Mouse (Mus musculus) effector memory CD4-positive, alpha-beta T cell, adult 5 months (primary cell): ENCODE measurements around the gene Pth2. TPM values are rescaled to one million over a fixed set of nuclear protein-coding genes. Genes with fewer than 3 reads are reported as not detected.

ENCODE experiments used
- polyA plus RNA-seq: library from polyadenylated mRNA; unstranded; fragments of 100-300 nt; shearing (Covaris generic); gene quantifications from one replicate; pipeline ENCODE4 v1.2.1, GENCODE M21; 2017

The Pth2 gene
- not detected for polyA plus RNA-seq

GRCm38 (mm10) chr7:45180896-45181477, at the start of gene Pth2:
Gene Pth2 (plus strand): TSS chr7:45180995.

GRCm38 (mm10) chr7:45135993-45136567, 44.7 kb upstream of the Pth2 start, which contains the start of the genes Gm45713 and Flt3l:
Gene Gm45713 (minus strand): TSS chr7:45136231.
Gene Flt3l (minus strand): TSS chr7:45136432.

GRCm38 (mm10) chr7:45154096-45154992, 26.5 kb upstream of the Pth2 start, which contains the start of the genes Pih1d1 and Aldh16a1:
Gene Pih1d1 (plus strand): TSS chr7:45154303.
Gene Aldh16a1 (minus strand): TSS chr7:45154584.

DNA sequence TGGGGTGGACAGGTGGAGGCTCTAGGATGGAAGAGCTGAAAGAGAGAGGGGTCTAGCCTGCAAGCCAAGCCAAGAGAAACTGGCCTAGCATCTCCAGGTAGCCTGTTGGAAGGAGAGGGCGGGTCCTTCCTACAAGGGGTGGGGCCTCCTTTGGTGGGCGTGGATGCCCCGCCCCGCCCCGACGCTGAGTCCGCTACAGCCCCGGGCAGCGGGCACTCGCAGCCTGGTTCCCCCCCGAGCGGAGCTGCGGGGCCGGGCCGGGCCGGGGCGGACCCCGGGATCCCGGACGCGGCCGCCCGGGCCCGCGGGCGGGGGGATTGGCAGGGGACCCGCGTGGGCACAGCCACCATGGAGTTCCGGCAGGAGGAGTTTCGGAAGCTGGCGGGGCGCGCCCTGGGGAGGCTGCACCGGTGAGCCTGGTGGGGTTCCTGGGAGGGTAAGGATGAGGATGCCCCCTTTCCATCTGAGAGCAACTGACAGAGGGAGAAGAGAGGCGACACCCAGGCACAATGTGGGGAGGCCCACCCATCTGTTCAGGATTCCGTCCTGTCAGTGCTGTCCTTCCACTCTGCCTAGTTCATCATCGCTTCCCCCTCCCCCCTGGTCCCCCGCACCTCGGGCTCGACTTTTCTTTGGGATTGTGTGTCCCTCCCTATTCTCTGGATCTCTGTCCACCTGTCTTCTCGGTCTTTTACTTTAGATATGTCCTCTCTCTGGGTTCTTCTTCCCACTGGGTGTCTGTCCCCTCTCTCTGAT, 16.9 kb upstream of the Pth2 start, which contains the start of gene Slc17a7:
Gene Slc17a7 (plus strand): TSS at position 215 of the 756 bp plus-strand sequence.

GRCm38 (mm10) chr7:45179469-45179868, 1.3 kb upstream of the Pth2 start, which contains the start of gene Gfy:
Gene Gfy (minus strand): TSS chr7:45179569.

GRCm38 (mm10) chr7:45204380-45205143, 23.8 kb downstream of the Pth2 start, which contains the start of gene Ccdc155:
Gene Ccdc155 (minus strand): TSS chr7:45204892.

DNA sequence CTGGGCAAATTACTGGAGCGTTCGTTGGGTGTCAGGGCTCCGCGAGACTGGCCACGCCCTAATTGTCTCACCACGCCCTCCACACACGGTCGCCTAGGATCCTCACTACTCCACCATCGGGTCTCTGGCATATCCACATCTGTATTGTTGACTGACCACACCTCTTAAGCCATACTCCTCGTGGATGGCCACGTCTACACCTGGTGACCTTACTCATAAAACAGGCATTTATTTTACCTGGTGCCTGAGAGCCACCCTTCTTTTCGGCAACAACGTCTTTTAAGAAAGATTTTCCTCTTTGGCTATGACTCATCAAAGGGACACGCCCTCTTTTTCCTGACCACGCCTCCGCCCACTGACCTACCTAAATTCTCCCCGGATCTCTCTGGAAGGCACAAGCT, 31.1 kb downstream of the Pth2 start, which contains the start of gene Dkkl1:
Gene Dkkl1 (minus strand): TSS at position 297 of the 401 bp plus-strand sequence.

GRCm38 (mm10) chr7:45215673-45216441, 35.1 kb downstream of the Pth2 start, which contains the start of gene Tead2:
Gene Tead2 (plus strand): TSS chr7:45215753.

Other genes starting within 250 kb of the Pth2 start
- not detected for gene Tsks, start 237.8 kb upstream of the Pth2 start, polyA plus RNA-seq
- 0.44 TPM for gene Cpt1c, start 206.1 kb upstream of the Pth2 start, polyA plus RNA-seq
- 120 TPM for gene Prmt1, start 194.4 kb upstream of the Pth2 start, polyA plus RNA-seq
- gene Irf3, start 183.3 kb upstream of the Pth2 start, polyA plus RNA-seq: 121 TPM
- 11.6 TPM for gene Bcl2l12, start 182.3 kb upstream of the Pth2 start, polyA plus RNA-seq
- 24.6 TPM for gene Scaf1, start 164.6 kb upstream of the Pth2 start, polyA plus RNA-seq
- gene Rras, start 163.0 kb upstream of the Pth2 start, polyA plus RNA-seq: 21.5 TPM
- gene Prr12, start 128.1 kb upstream of the Pth2 start, polyA plus RNA-seq: 2.0 TPM
- gene Nosip, start 118.6 kb upstream of the Pth2 start, polyA plus RNA-seq: 85.4 TPM
- 1.2 TPM for gene Prrg2, start 118.3 kb upstream of the Pth2 start, polyA plus RNA-seq
- gene Rcn3, start 88.8 kb upstream of the Pth2 start, polyA plus RNA-seq: 4.0 TPM
- 5.7 TPM for gene Fcgrt, start 77.1 kb upstream of the Pth2 start, polyA plus RNA-seq
- gene Rps11, start 56.6 kb upstream of the Pth2 start, polyA plus RNA-seq: 1,926 TPM
- 3,339 TPM for gene Rpl13a, start 52.2 kb upstream of the Pth2 start, polyA plus RNA-seq
- gene Gm45713, start 44.8 kb upstream of the Pth2 start, polyA plus RNA-seq: not detected
- 136 TPM for gene Flt3l, start 44.6 kb upstream of the Pth2 start, polyA plus RNA-seq
- 26.1 TPM for gene Pih1d1, start 26.7 kb upstream of the Pth2 start, polyA plus RNA-seq
- gene Aldh16a1, start 26.4 kb upstream of the Pth2 start, polyA plus RNA-seq: 34.3 TPM
- not detected for gene Slc17a7, start 17.0 kb upstream of the Pth2 start, polyA plus RNA-seq
- gene Gfy, start 1.4 kb upstream of the Pth2 start, polyA plus RNA-seq: not detected
- gene Ccdc155, start 23.9 kb downstream of the Pth2 start, polyA plus RNA-seq: not detected
- 32.1 TPM for gene Dkkl1, start 31.2 kb downstream of the Pth2 start, polyA plus RNA-seq
- 1.2 TPM for gene Tead2, start 34.8 kb downstream of the Pth2 start, polyA plus RNA-seq
- gene Cd37, start 58.1 kb downstream of the Pth2 start, polyA plus RNA-seq: 391 TPM
- not detected for gene Slc6a16, start 60.1 kb downstream of the Pth2 start, polyA plus RNA-seq
- gene Slc6a21, start 96.5 kb downstream of the Pth2 start, polyA plus RNA-seq: not detected
- 5.3 TPM for gene Trpm4, start 152.8 kb downstream of the Pth2 start, polyA plus RNA-seq
- not detected for gene Hrc, start 154.3 kb downstream of the Pth2 start, polyA plus RNA-seq
- 0.30 TPM for gene Ppfia3, start 186.0 kb downstream of the Pth2 start, polyA plus RNA-seq
- not detected for gene Lin7b, start 189.6 kb downstream of the Pth2 start, polyA plus RNA-seq
- 207 TPM for gene Snrnp70, start 214.7 kb downstream of the Pth2 start, polyA plus RNA-seq
- not detected for gene Kcna7, start 224.7 kb downstream of the Pth2 start, polyA plus RNA-seq
- 0.19 TPM for gene Ntf5, start 232.7 kb downstream of the Pth2 start, polyA plus RNA-seq
- not detected for gene Lhb, start 239.8 kb downstream of the Pth2 start, polyA plus RNA-seq